Mouse (Mus musculus) adrenal gland, adult 10 weeks (tissue): ENCODE results near the gene Creld2. TPM values are rescaled to one million over a fixed set of nuclear protein-coding genes. Genes with fewer than 3 reads are reported as not detected.

Experiments used
- polyA plus RNA-seq: library from polyadenylated mRNA; stranded (reverse); fragments of 350-450 nt; fragmentation: Illumina TruSeq; extraction: RNeasy Lipid Tissue Mini Kit (QIAGEN cat#74804); gene quantifications from one replicate; pipeline ENCODE4 v1.2.3, GENCODE M21; 2014; ENCODE audit warnings: low read depth, low replicate concordance

Gene Creld2
- polyA plus RNA-seq = 5.5 TPM

GRCm38 (mm10) chr15:88819026-88819905 lies at the start of gene Creld2, which contains the start of gene Alg12:
Gene Creld2 (plus strand): TSS chr15:88819646.
Gene Alg12 (minus strand): TSS chr15:88819318.

GRCm38 (mm10) chr15:88861772-88862622 lies 42.6 kb downstream of the Creld2 start, which contains the start of gene Pim3:
Gene Pim3 (plus strand): TSS chr15:88862186.

Other genes with a start within 250 kb of the Creld2 start
- not detected for gene Zdhhc25, start 219.3 kb upstream of the Creld2 start, polyA plus RNA-seq
- gene Brd1, start 85.4 kb upstream of the Creld2 start, polyA plus RNA-seq = 22.7 TPM
- 11.8 TPM for gene Zbed4, start 68.0 kb upstream of the Creld2 start, polyA plus RNA-seq
- 4.4 TPM for gene Alg12, start 328 bp upstream of the Creld2 start, polyA plus RNA-seq
- gene Pim3, start 42.5 kb downstream of the Creld2 start, polyA plus RNA-seq = 3.5 TPM
- not detected for gene Ttll8, start 134.8 kb downstream of the Creld2 start, polyA plus RNA-seq
- gene Mlc1, start 159.4 kb downstream of the Creld2 start, polyA plus RNA-seq = not detected
- gene Mov10l1, start 163.3 kb downstream of the Creld2 start, polyA plus RNA-seq = not detected
- not detected for gene Panx2, start 240.1 kb downstream of the Creld2 start, polyA plus RNA-seq